Mouse (Mus musculus) stomach, embryonic 16.5 days (tissue): Measurements from ENCODE around the gene Trex1. TPM values are rescaled to one million over a fixed set of nuclear protein-coding genes. Genes with fewer than 3 reads are reported as not detected.

Experiments
- ATAC-seq: fragments of 200-750 bp; cut with Nextera tagmentation; 2 replicates; pipeline ENCODE4 v1.8.0; 2017; ENCODE audit warnings: moderate number of reproducible peaks, moderate TSS enrichment; ENCODE audit not compliant: insufficient read depth, low FRiP score
- H3K27ac ChIP-seq: fragments of 300-500 bp; sonication (generic); 2 replicates; pipeline ENCODE4 v1.5.1; 2014; ENCODE audit warnings: low read length
- H3K27me3 ChIP-seq: fragments of 300-500 bp; sonication (generic); 2 replicates; pipeline ENCODE4 v1.6.1; 2014; ENCODE audit warnings: low read length, control low read depth, mixed read lengths; ENCODE audit not compliant: control insufficient read depth, insufficient read depth
- H3K36me3 ChIP-seq: fragments of 300-500 bp; sonication (generic); 2 replicates; pipeline ENCODE4 v1.6.1; 2014; ENCODE audit warnings: low read length; ENCODE audit not compliant: control insufficient read depth, insufficient read depth
- H3K4me1 ChIP-seq: fragments of 300-500 bp; sonication (generic); 2 replicates; pipeline ENCODE4 v1.6.1; 2014; ENCODE audit warnings: low read length, control low read depth, mixed read lengths; ENCODE audit not compliant: control insufficient read depth, insufficient read depth
- H3K4me2 ChIP-seq: fragments of 300-500 bp; sonication (generic); 2 replicates; pipeline ENCODE4 v1.6.1; 2014; ENCODE audit warnings: low read depth, low read length, mixed read lengths
- H3K4me3 ChIP-seq: fragments of 300-500 bp; sonication (generic); replicated peaks from 2 replicates; pipeline ENCODE4 v1.5.1; 2014; ENCODE audit warnings: mild to moderate bottlenecking, low read length
- H3K9ac ChIP-seq: fragments of 300-500 bp; sonication (generic); 2 replicates; pipeline ENCODE4 v1.6.1; 2014; ENCODE audit warnings: low read length
- H3K9me3 ChIP-seq: fragments of 300-500 bp; sonication (generic); replicated peaks from 2 replicates; pipeline ENCODE4 v1.6.1; 2016; ENCODE audit warnings: low read length, control low read depth; ENCODE audit not compliant: control insufficient read depth
- WGBS: fragments of 180-500 bp; shearing (Covaris S2); extraction: QIAGEN DNeasy Blood & Tissue Kit; methylation state at CpG from one replicate; pipeline ENCODE4 v1.1.7; 2014; 5-methylcytosine and 5-hydroxymethylcytosine counted together
- polyA plus RNA-seq: library from polyadenylated mRNA; unstranded; fragments of >200 nt; fragmentation: Nextera tagmentation; extraction: Ambion mirVana; gene quantifications from 2 replicates; pipeline ENCODE4 v1.2.1, GENCODE M21; 2015

The Trex1 gene
- polyA plus RNA-seq, 1 experiment from 2014 or later, result 13.7 TPM

GRCm38 (mm10) chr9:109038086-109038895, 21.2 kb downstream of the Trex1 start, which contains the start of gene Shisa5:
Gene Shisa5, plus strand, starts transcription at chr9:109038565.
- Histone ChIP-seq H3K4me1 (peaks cover 17% of the 10 kb centered on the region), H3K4me2 (peak within 1 kb of the TSS; percentile 71), H3K9ac (peak within 1 kb of the TSS; percentile 90), H3K27me3 (no peaks in the 10 kb centered on the region), H3K27ac (peak within 1 kb of the TSS; percentile 84), H3K4me3 (peak within 1 kb of the TSS; percentile 82), H3K9me3 (no peaks in the 10 kb centered on the region), H3K36me3 (no peaks in the 10 kb centered on the region)
- ATAC-seq, result peak; percentile 88
- WGBS, result 0% methylated on average over 38 of the region's 40 CpGs

- WGBS, result 73% methylated on average over 6 of the region's 6 CpGs
Observed at GRCm38 (mm10) chr9:109032435-109032834, 27.1 kb downstream of the Trex1 start.

GRCm38 (mm10) chr9:109031686-109032085, 27.8 kb downstream of the Trex1 start:
- no peaks in the 10 kb centered on the region for H3K36me3 ChIP-seq
- no peak overlapping the region for H3K4me2 ChIP-seq
- H3K27ac ChIP-seq, result no peak overlapping the region
- H3K9me3 ChIP-seq, result no peaks in the 10 kb centered on the region
- no peak overlapping the region for H3K4me3 ChIP-seq
- no peak for ATAC-seq
- H3K27me3 ChIP-seq, result no peaks in the 10 kb centered on the region
- 76% methylated on average over 8 of the region's 8 CpGs for WGBS
- no peak overlapping the region for H3K9ac ChIP-seq
- H3K4me1 ChIP-seq, result no peaks in the 10 kb centered on the region

More at GRCm38 (mm10) chr9:109032435-109032834, 27.1 kb downstream of the Trex1 start:
- Histone ChIP-seq H3K9me3 (no peaks in the 10 kb centered on the region), H3K27me3 (no peaks in the 10 kb centered on the region), H3K36me3 (no peaks in the 10 kb centered on the region), H3K9ac (no peak overlapping the region), H3K4me2 (no peak overlapping the region), H3K27ac (no peak overlapping the region), H3K4me1 (no peaks in the 10 kb centered on the region), H3K4me3 (no peak overlapping the region)
- ATAC-seq, result no peak

- H3K4me2 ChIP-seq, result no peak overlapping the region
- no peaks in the 10 kb centered on the region for H3K4me1 ChIP-seq
- no peaks in the 10 kb centered on the region for H3K36me3 ChIP-seq
- H3K4me3 ChIP-seq, result no peak overlapping the region
- H3K27ac ChIP-seq, result no peak overlapping the region
- 91% methylated on average over 7 of the region's 7 CpGs for WGBS
- H3K9me3 ChIP-seq, result no peaks in the 10 kb centered on the region
- no peaks in the 10 kb centered on the region for H3K27me3 ChIP-seq
- no peak for ATAC-seq
- H3K9ac ChIP-seq, result no peak overlapping the region
Observed at GRCm38 (mm10) chr9:109031001-109031400, 28.5 kb downstream of the Trex1 start.

GRCm38 (mm10) chr9:109030312-109030711, 29.2 kb downstream of the Trex1 start:
- no peak for ATAC-seq
- Histone ChIP-seq H3K36me3 (no peaks in the 10 kb centered on the region), H3K4me1 (no peaks in the 10 kb centered on the region), H3K27me3 (no peaks in the 10 kb centered on the region), H3K4me2 (no peak overlapping the region), H3K9ac (no peak overlapping the region), H3K9me3 (no peaks in the 10 kb centered on the region), H3K4me3 (no peak overlapping the region), H3K27ac (no peak overlapping the region)
- WGBS, result 75% methylated on average over 3 of the region's 3 CpGs

GRCm38 (mm10) chr9:109028919-109029318, 30.6 kb downstream of the Trex1 start:
- Histone ChIP-seq H3K9ac (no peak overlapping the region), H3K4me3 (no peak overlapping the region), H3K27me3 (no peaks in the 10 kb centered on the region), H3K9me3 (no peaks in the 10 kb centered on the region), H3K4me2 (no peak overlapping the region), H3K27ac (no peak overlapping the region), H3K36me3 (no peaks in the 10 kb centered on the region), H3K4me1 (no peaks in the 10 kb centered on the region)
- peak; percentile 45; the same call in 1 of the 2 replicates for ATAC-seq
- WGBS, result 75% methylated on average over 5 of the region's 5 CpGs

- H3K4me1 ChIP-seq, result no peaks in the 10 kb centered on the region
- no peaks in the 10 kb centered on the region for H3K27me3 ChIP-seq
- H3K27ac ChIP-seq, result no peak overlapping the region
- no peaks in the 10 kb centered on the region for H3K9me3 ChIP-seq
- H3K4me3 ChIP-seq, result no peak overlapping the region
- no peak overlapping the region for H3K4me2 ChIP-seq
- no peak for ATAC-seq
- WGBS, result 82% methylated on average over 3 of the region's 3 CpGs
- H3K9ac ChIP-seq, result no peak overlapping the region
- no peaks in the 10 kb centered on the region for H3K36me3 ChIP-seq
Observed at GRCm38 (mm10) chr9:109028421-109028820, 31.1 kb downstream of the Trex1 start.

GRCm38 (mm10) chr9:109027521-109027920, 32.0 kb downstream of the Trex1 start:
- Histone ChIP-seq H3K27me3 (no peaks in the 10 kb centered on the region), H3K9ac (no peak overlapping the region), H3K4me2 (no peak overlapping the region), H3K4me1 (no peaks in the 10 kb centered on the region), H3K27ac (no peak overlapping the region), H3K9me3 (no peaks in the 10 kb centered on the region), H3K4me3 (no peak overlapping the region), H3K36me3 (no peaks in the 10 kb centered on the region)
- 66% methylated on average over 8 of the region's 8 CpGs for WGBS
- ATAC-seq, result peak; percentile 48; the same call in 1 of the 2 replicates

GRCm38 (mm10) chr9:109022866-109023685, 36.5 kb downstream of the Trex1 start:
- H3K4me3 ChIP-seq, result no peak overlapping the region
- 81% methylated on average over 17 of the region's 17 CpGs for WGBS
- H3K27me3 ChIP-seq, result no peaks in the 10 kb centered on the region
- ATAC-seq, result no peak
- no peaks in the 10 kb centered on the region for H3K9me3 ChIP-seq
- H3K9ac ChIP-seq, result no peak overlapping the region
- no peak overlapping the region for H3K4me2 ChIP-seq
- H3K4me1 ChIP-seq, result no peaks in the 10 kb centered on the region
- H3K36me3 ChIP-seq, result no peaks in the 10 kb centered on the region
- H3K27ac ChIP-seq, result no peak overlapping the region
